Mouse (Mus musculus) kidney, postnatal 36 days (tissue): ENCODE measurements around the gene Ntrk1.
"Not testable (repeated sequence)": the region's sequence is repeated elsewhere in the genome, so short reads cannot be mapped to it uniquely, and the experiment has no call there.

Source experiments
- DNase-seq, 2 experiments: peaks; one replicate each; pipeline ENCODE4 v3.0.0; 2021 to 2022; ENCODE audit warnings: mixed read lengths in 2 of 2

Gene Ntrk1

DNA sequence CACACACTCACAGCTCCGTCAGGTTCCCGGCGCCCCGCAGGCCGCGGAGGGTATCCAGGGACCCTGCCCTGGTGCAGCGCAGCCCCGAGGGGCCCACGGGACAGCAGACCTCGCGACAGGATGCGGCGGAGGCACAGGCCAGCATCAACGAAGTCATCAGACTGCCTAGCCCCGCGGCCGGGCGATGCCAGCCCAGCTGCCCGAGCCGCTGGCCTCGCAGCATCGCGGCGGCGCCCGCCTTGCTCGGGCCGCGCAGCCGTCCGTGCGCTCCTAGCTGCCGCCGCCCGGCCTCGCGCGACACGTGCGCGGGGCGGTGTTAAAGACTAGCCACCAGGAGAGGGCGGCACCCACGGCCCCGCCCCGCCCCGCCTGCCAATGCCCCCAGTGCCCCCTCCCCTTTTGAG, at the start of gene Ntrk1:
Ntrk1 (minus strand) TSS at position 241 of the 404 bp plus-strand sequence.
- peak; percentile 27 to 57 for DNase-seq

- DNase-seq: no peak
Measured at GRCm38 (mm10) chr3:87840858-87841257, 45.9 kb upstream of the Ntrk1 start.

DNA sequence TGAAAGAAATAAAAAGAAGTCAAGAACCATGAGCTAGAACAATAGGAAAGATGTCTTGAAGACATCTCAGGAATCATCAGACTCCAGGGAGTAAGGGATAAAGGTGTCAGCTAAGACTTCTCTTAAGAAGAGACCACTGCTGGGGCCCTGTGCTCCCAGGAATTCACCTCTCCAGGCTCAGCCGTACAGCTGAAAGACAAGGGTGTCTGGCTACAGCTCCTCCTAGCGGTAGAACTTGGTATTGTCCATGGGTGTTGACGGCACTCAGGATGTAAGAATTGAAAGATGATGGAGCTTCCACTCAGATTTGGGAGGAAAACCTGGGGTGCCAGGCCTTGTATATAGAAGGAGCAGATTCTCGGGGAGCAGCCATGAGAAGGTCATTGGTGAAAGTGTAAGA, 43.7 kb upstream of the Ntrk1 start:
- DNase-seq: peak; percentile 68 to 90

- DNase-seq: peak in 1 of 2 experiments; percentile 67
Measured at GRCm38 (mm10) chr3:87833482-87833881, 38.5 kb upstream of the Ntrk1 start.

DNA sequence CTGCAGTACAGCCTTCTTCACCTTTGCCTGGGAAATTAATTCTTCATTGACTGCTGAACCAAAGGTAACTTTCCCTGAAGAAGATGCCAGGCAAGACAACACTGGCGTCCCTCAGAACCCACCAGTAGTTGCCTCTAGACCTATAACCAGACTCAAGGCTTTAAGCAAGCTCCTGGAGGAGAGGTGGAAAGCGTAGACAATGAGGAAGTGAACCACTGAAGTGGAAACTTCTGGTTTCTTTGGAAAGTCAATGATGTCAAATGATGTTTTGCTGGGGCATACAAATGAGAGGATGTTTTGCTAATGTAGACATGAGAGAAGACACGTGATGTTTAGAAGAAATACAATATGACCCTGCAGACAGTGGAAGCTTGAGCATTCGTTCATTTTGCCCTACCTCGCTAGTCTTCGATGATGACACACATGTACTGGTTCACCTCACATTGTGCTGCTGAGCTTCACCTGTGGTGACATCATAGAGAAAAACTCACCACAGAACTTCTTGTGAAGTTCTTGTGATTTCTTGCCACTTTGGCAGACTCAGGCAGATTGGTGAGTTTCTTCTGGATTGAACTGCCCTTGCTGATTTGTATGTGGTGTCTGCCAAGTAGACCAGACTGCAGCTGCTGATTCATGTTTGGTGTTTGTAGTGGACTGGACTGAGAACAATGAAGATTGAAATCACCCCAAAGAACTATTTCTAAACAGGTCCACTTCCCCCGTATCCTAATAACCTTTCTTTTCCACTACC, 37.3 kb upstream of the Ntrk1 start:
- no peak for DNase-seq

DNA sequence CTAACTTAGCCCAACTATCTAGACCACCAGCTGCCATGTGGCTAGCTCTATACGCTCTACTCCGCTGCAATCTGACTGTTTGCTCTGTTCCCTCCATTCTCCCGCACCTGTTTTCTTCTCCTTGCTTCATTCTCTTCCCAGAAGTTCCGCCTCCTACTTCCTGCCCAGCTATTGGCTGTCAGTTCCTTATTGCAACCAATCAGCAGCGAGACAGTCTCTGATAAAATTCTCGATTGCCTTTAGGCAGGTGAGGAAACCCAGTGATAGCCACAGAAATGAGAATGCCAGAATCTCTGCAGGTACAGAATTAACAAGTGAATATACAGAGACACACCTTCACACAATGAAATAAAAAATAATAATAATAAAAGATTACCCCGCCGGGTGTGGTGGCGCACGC, 34.1 kb upstream of the Ntrk1 start:
- DNase-seq: no peak

GRCm38 (mm10) chr3:87828435-87828834, 33.5 kb upstream of the Ntrk1 start:
- DNase-seq: no peak

- not testable (repeated sequence) for DNase-seq
Measured at GRCm38 (mm10) chr3:87824206-87824605, 29.2 kb upstream of the Ntrk1 start, which contains the start of gene Pear1. TSS of gene Pear1 (minus strand) at chr3:87824306.

DNA sequence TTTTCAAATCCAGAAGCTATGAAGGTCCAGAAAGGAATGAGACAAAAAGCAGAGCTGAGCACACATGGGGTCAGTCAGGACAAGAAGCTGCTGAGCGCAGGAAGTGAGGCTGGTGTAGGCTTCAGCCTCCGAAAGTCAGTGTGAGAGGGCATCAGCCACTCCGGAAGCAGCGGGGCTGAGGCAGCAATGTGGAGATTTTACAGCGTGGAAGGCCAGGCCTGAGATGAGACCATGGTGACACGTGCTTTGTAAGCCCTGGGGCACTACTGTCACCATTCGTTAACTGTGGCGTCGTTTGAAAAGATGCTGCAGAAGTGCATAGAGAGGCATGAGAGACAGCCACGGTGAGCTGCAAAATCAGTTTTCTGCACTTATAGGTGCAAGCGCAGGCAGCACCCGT, 23.3 kb upstream of the Ntrk1 start:
- DNase-seq: no peak

GRCm38 (mm10) chr3:87816646-87817093, 21.7 kb upstream of the Ntrk1 start:
- peak; percentile 82 to 90 for DNase-seq

GRCm38 (mm10) chr3:87816166-87816565, 21.2 kb upstream of the Ntrk1 start:
- peak in 1 of 2 experiments; percentile 23 for DNase-seq

- DNase-seq: peak; percentile 17 to 37
Measured at GRCm38 (mm10) chr3:87812873-87813272, 17.9 kb upstream of the Ntrk1 start.

DNA sequence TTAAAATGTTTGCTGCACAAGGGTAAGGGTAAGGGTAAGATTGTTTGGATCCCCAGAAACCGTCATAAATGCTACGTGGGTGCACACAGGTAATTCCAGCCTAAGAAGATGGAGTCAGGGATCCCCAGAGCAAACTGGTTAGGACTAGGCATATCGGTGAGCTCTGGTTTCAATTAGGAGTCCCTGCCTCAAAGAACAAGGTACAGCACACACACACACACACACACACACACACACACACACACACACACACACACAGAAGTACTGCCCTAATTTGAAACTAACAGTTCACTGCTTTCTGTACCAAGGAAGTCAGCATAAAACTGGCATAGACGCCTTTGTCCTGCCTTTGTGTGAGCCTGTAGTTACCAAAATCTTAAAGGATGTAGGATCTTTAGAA, 17.5 kb upstream of the Ntrk1 start:
- no peak for DNase-seq

GRCm38 (mm10) chr3:87811297-87811696, 16.3 kb upstream of the Ntrk1 start:
- no peak for DNase-seq

DNA sequence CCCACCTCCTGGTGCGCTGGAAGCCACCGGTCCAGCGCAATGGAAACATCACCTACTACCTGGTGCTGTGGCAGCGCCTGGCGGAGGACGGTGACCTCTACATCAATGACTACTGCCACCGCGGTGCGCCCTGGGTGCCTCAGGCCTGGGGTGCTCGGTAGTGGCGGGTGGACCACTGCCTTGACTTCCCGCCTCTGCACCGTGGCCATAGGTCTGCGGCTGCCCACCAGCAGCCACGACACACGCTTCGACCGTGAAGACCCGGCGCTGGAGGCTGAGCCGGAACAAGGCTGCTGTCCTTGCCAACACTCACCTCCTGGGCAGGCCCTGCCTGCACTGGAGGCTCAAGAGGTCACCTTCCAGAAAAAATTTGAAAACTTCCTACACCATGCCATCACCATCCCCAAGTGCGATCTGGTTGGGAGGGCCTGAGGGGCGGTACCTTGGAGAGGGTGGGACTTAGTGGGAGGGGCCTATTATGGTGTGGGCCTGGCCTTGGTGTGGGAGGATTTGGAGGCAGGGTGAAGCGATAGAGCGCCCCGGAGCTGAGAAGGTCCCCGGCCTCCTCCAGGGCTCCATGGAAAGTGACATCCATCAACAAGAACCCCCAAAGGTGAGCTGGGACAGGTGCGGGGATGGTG, 14.5 kb upstream of the Ntrk1 start:
- peak in 1 of 2 experiments; percentile 29 for DNase-seq

DNA sequence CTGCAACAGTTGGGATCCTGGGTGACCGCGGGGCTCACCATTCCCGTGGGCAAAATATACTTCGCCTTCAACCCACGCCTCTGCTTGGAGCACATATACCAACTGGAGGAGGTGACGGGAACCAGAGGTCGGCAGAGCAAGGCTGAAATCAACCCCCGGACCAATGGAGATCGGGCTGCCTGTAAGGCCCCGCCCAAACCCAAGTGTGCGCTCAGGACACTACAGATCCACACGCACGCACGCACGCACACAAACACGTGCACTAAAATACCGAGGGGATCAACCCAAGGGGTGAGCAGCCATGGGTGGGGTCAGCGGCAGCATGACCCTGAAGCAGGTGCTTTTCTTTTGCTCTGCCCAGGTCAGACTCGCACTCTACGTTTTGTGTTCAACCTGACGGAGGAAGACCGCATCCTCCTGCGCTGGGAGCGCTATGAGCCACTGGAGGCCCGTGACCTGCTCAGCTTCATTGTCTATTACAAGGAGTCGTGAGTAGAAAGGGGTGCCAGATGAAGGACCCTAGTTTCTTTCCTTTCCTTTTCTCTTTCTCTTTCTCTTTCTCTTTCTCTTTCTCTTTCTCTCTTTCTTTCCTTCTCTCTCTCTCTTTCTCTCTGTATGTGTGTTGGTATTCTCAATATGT, 9.2 kb upstream of the Ntrk1 start:
- peak in 1 of 2 experiments; percentile 29 for DNase-seq

- DNase-seq: peak; percentile 24 to 40
Measured at GRCm38 (mm10) chr3:87801681-87802080, 6.7 kb upstream of the Ntrk1 start.

DNA sequence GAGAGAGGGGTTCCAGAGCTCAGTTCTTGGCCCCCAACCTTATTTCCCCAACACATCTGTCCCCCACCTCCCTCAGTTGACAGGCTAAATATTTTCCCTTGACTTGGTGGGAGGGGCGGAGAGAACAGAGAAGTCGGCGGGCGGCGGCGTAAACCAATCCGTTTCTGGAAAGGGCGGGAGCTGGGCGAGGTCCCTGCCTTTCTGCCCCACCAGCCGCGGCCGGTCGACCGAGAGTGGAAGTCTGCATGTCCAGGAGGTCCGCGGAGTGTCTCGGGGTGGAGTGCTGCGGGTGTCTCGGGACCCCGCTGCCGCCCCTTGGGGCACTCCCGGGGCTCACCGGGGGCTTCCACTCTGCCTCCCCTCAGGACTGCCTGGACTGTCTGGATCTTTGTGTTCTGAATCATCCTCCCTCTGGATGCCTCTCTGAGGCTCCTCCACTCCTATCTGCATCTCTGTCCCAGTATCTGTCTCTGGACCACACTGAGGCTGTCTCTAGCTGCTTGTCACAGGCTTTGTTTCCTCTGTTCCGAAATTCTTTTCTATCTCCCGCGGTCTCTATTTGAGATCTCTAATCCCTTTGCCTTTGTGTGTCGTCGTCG, 1.9 kb upstream of the Ntrk1 start, which contains the start of gene Insrr:
Insrr (plus strand) TSS at position 216 of the 599 bp plus-strand sequence.
- peak; percentile 55 to 66 for DNase-seq

GRCm38 (mm10) chr3:87795336-87796277, 645 bp upstream of the Ntrk1 start:
- DNase-seq: peak; percentile 59 to 81

DNA sequence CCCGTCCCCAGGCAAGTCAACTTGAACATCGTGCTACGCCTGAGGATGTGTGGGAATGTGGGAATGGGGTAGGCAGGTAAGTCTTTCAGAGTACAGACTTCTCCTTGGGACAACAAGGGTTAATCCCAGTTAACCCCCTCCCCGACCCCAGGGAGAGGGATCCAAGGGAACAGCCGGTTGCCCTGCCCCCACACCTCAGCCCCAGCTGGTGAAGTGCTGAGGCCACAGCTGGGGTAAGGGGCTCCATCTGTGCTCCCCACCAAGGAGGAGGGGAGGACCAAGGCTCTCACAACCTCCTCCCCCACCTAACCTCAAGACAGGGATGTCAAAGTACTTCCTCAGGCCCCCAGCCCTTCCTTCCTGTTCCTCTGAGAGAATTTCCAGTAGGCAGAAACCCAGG, 5.2 kb downstream of the Ntrk1 start:
- DNase-seq: no peak

GRCm38 (mm10) chr3:87789248-87789647, 5.7 kb downstream of the Ntrk1 start:
- DNase-seq: no peak
